Mouse (Mus musculus) common myeloid progenitor, adult 5-6 weeks (primary cell): ENCODE data around the gene Chd4. TPM values are rescaled to one million over a fixed set of nuclear protein-coding genes. Genes with fewer than 3 reads are reported as not detected.

Source experiments
- ATAC-seq: replicated peaks from 2 replicates; pipeline ENCODE4 v1.8.0; 2016; ENCODE audit warnings: low read depth, mild to moderate bottlenecking, moderate TSS enrichment, inconsistent platforms; ENCODE audit not compliant: poor library complexity, severe bottlenecking
- total RNA-seq: library from RNA; stranded (forward); fragments of 200-1000, 187-1606 nt; gene quantifications from 2 replicates; pipeline ENCODE4 v1.2.3, GENCODE M21; 2017

Chd4 gene
- total RNA-seq, 1 experiment from 2014 or later = 506 TPM

DNA sequence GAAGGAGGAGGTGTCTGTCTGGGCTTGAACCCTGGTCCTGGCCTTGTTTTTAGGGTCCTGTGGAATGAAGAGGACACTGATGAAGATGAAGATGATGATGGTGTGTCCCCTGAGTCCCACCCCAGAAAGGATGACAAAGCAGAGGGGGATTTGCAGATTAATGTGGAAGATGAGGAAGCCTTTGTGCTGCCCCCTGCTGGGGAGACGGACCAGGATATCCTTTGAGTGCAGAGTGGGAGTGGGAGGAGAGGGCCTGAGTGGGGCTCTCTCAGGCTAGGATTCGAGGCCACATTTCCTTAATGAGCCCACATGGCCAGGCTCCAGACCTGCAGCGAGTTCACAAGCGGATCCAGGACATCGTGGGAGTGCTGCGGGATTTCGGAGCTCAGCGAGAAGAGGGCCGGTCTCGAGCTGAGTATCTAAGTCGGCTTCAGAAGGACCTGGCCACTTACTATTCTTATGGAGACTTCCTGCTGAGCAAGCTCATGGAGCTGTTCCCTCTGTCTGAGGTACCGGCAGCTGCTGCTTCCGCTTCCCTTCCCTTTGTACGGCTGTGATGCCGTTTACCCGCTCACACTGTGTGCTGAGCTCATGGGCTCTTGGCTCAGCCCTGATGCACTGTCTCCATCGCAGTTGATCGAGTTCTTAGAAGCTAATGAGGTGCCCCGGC is 41.4 kb downstream of the Chd4 start:
- peak; percentile 65 for ATAC-seq

GRCm38 (mm10) chr6:125139747-125140146 is 44.0 kb downstream of the Chd4 start:
- no peak for ATAC-seq

DNA sequence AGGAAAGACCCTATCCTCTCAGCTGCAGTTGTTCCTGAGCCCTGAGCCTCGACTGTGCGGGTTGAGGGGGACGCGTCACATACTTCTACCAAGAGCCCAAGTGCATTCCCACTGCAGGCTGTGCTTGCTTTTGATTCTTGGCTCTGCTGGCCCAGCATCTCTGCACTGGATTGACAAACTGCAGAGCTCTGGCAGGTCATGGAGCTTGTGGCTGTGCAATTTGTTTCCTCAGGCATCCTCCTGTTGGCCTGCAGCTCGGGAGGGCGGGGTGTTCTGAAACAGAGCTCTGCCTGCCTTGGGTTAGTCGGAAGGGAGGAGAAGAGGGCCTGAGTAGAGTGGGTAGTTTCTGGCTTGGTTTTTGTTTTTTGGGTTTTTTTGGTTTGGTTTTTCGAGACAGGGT is 46.7 kb downstream of the Chd4 start:
- ATAC-seq = no peak

DNA sequence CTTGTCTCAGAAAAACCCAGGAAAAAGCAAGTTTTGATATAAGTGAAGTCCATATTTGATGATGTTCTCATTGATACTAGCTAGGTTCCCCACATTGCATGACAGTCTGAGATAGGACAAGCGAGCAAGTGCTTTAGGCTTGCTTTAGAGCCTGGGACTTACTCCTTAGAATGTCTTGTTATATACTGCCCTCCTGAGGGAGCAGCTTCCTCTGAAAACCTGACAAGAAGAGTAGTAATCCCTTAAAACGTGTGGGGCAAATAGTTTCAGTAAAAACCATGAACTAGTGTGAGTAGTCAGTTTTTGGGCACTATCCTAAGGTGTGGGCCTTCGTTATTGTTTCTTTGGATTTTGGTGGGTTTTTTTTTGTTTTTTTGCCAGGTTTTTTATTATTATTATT is 47.3 kb downstream of the Chd4 start:
- no peak for ATAC-seq

- ATAC-seq = no peak
Measured at GRCm38 (mm10) chr6:125143904-125144303, 48.1 kb downstream of the Chd4 start.

DNA sequence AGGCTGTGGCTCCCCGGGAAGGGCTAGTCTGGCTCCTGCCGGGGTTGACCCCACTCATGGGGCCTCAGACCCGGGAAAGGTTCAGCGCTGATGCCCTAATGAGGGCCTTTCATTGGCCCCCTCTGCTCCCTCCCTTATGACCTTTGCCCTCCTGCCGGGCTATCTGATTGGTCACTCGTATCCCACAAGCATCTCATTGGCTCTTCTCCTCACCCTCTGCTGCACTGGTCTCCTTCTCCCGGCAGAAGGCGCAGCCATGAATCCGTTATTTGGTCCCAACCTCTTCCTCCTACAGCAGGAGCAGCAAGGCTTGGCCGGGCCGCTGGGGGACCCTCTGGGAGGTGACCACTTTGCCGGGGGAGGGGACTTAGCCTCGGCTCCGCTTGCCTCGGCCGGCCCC is 49.2 kb downstream of the Chd4 start, which contains the start of gene Iffo1:
Iffo1 (plus strand) TSS at position 241 of the 400 bp plus-strand sequence.
- ATAC-seq = peak; percentile 90

DNA sequence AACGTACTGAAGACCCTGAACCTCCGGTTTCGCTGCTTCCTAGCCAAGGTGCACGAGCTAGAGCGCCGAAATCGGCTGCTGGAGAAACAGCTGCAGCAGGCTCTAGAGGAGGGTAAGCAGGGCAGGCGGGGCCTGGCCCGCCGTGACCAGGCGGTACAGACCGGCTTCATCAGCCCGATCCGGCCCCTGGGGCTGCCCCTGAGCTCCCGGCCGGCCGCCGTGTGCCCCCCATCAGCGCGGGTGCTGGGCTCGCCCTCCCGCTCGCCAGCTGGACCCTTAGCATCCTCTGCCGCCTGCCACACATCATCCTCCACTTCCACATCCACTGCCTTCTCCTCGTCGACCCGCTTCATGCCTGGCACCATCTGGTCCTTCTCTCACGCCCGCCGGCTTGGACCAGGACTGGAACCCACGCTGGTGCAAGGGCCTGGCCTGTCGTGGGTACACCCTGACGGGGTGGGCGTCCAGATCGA is 49.7 kb downstream of the Chd4 start:
- no peak for ATAC-seq

DNA sequence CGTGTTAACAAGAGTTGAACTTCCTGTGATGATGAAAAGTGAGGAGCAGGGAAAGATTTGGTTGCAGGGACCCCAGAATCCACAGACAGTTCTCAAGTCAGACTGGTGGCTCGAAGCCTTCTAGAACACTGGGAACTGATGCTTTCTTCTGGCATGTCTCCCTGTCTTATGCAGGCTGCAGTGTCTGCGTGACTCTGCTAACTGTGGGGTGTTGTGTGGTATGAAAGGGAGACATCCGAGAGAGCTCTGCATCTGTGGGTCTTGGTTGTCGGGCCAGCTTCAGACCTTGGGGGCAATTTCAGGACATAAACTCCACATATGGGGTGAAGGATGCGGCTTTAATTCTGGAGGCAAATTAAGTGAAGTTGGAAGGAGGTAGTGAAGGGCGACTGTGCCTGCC is 50.4 kb downstream of the Chd4 start:
- ATAC-seq = no peak

DNA sequence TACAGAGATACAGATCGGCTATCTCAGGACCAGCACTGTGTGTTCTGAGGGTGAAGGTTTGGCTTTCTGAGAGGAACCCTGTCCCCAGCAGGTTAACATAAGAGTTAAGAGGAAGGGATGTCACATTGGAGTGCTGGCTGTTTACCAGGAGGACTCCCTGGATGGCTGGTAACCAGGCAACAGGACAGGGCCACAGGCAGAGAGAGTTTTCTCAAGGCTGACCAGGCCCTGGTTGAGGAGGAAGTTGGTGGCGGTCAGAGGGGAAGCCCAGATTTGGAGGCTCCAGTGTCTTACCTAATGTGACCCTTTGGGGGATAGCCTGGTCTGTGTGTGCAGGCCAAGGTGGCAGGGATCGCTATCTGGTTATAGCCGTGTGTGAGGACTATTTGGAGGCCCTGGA is 51.0 kb downstream of the Chd4 start:
- peak; percentile 30 for ATAC-seq

DNA sequence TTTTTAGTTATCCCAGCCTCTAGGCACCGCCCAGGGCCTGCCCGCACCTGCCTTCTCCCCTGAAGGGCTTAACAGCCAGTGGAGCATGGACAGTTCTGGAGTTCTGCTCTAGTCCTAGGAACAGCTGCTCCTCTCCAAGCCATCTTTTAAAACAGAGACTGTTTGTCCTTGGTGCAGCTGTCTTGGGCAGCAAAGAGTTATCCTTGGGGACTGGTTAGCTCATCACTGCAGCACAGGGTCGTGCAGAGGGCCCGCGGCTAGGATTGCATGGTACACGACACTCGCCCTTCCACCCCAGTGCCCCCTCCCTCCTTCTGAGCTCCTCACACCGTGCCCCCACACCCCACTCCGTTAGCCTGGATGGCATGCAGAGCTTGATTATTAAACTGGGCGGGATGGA is 51.5 kb downstream of the Chd4 start:
- ATAC-seq = no peak

DNA sequence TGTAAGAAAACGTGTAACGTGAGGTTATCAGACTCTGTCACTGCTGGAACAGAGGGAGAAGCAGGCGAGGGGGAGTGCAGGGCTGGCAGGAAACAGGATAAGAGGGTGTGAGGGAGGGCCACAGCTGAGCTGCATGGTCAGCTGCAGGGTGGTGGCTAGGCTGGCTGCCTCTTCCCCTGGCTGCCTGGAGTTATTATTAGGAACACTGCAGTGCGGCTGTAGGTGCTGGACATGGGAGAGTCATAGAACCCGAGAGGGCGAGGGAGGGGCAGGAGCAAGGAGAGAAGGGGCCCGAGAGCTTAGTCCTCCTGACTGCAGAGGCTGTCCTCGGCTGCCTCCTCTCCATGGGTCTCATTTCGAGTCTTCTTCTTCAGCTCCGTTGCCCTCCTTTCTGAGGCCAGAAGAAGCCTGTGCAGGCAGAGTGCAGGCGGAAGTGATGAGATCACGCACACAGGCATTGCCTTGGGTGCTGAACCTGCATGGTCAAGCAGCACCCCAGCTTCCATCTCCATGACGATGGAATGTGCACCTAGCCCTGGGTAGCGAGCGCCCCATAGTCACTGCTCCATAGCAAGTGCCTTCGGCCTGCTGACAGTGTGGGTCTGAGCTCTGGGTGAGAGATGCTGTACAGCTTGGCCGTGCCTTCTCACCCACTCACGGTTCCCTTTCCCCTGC is 52.6 kb downstream of the Chd4 start:
- no peak for ATAC-seq

DNA sequence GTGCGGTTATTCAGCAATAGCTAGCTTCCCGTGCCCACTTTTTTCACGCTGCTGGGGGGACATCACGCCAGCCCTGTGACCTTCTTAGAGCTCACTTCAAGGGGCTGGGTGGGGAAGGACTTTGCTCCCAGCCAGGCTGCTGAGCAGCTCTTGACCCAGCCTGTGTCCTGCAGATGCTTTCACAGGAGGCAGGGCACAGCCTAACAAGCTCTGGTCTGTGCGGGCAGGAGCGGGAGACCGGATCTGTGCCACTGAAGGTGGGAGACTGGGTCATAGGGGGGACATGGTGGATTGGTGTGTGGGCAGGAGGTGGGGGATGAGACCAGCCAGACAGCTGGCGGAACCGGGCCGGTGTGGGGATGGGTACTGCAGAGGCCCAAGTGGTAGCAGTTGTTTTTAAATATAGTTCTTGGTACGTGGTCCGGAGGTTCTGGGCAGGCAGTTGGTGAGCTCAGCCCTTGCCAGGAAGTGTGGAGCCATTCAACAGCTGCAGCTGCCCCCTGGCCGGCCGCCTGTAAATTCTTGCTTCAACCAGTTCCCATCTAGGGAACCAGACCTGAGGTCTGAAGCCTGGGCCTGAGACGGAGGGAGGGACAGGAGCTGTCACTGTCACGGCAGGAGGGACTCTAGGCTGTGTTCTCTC is 53.3 kb downstream of the Chd4 start:
- ATAC-seq = no peak

DNA sequence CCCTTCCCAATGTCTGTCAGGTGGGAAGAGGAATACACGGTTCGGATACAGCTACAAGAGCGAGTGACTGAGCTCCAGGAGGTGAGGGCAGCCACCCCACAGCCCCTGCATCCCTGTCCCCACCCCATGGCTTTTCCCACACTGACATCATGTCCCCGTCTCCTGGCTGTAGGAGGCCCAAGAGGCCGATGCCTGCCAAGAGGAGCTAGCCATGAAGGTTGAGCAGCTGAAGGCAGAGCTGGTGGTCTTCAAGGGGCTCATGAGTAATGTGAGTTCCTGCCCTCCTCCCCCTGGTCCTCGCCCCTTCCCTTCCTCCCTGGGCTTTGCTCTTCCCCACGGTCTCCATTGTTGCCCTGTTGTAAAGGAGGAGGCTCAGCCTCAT is 53.8 kb downstream of the Chd4 start:
- ATAC-seq = no peak

GRCm38 (mm10) chr6:125152212-125153017 is 56.6 kb downstream of the Chd4 start:
- peak; percentile 19 for ATAC-seq

GRCm38 (mm10) chr6:125153018-125153389 is 57.2 kb downstream of the Chd4 start:
- no peak for ATAC-seq

DNA sequence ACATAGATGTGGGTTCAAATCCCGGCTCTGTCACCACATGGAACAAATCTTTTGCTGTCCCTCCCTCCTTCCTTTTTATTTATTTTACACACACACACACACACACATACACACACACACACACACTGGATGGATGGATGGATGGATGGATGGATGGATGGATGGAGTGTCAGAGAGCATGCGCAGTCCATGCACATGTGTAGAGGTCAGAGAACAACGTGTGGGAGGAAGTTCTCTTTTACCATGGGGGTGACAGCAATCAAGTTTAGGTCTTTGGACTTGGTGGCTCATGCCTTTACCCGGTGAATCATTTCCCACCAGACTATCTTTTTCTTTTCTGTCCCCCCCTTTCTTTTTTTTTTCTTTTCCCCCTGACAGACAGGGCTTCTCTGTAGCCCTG is 57.9 kb downstream of the Chd4 start:
- ATAC-seq = no peak

- ATAC-seq = 0 out of 2 replicates have a peak, but pooled peaks have one; percentile 44
Measured at GRCm38 (mm10) chr6:125154550-125154949, 58.8 kb downstream of the Chd4 start.

GRCm38 (mm10) chr6:125155262-125155661 is 59.5 kb downstream of the Chd4 start:
- ATAC-seq = no peak

GRCm38 (mm10) chr6:125156491-125156890 is 60.7 kb downstream of the Chd4 start:
- ATAC-seq = no peak

DNA sequence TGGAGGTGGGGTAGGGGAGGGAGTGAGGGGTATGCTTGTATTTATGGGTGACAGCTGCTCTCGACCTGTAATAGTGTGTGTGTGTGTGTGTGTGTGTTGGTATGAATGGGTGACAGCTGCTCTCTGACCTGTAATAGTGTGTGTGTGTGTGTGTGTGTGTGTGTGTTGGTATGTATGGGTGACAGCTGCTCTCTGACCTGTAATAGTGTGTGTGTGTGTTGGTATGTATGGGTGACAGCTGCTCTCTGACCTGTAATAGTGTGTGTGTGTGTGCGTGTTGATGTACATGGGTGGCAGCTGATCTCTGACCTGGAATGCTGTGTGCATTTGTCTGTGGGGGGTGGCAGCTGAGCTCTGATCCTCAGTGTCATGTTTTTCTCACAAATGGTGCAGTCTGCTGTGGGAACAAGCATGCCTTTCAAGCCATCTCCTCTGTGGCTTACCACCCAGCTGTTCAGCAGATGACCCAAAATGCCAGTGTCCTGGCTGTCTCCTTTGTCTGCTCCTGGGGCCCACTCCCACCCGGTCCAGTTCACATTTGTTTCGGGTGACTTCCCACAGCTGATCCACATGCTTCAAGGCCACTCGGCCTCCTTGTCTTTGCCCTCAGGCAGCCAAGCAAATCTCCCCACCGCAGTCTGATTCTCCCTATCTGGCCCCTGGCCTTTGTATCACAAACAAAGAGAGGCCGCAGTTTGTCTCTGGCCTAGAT is 61.3 kb downstream of the Chd4 start:
- no peak for ATAC-seq
